8 mouse cellular contexts compared by ENCODE assay signal in genomic region chr4:154944121-154944590, GRCm38 (mm10). TPM values are rescaled to one million over a fixed set of nuclear protein-coding genes. Genes with fewer than 3 reads are reported as not detected.
DNase-seq lines count a peak whose midpoint lies in the region; ATAC-seq lines count a peak whose summit lies in the region.

No protein-coding gene starts in this region.

- DNase-seq in R1 (ENCODE audit: low read depth, low spot score) = peak; percentile 95
- peak; percentile 84 to 86 for DNase-seq in cerebellum, postnatal 14 days
- peak; percentile 62 to 67 for DNase-seq in frontal cortex, postnatal 14 days (ENCODE audit: low spot score in 2 of 2)
- DNase-seq in layer of hippocampus, postnatal 36 days = peak; percentile 54 to 65
- DNase-seq in lung, postnatal 25 days (ENCODE audit: low spot score) = peak; percentile 91
- peak; percentile 88 for DNase-seq in retina, postnatal 7 days (ENCODE audit: low read depth, low spot score)
- peak; percentile 80 for DNase-seq in thymus, postnatal 4 days

- no peak overlapping the region for H3K9ac ChIP-seq in hindbrain, embryonic 15.5 days

- WGBS in hindbrain, embryonic 15.5 days = 7% methylated on average over 2 of the region's 2 CpGs

- no peak overlapping the region for H3K4me3 ChIP-seq in hindbrain, embryonic 15.5 days

- no peaks in the 10 kb centered on the region for H3K9me3 ChIP-seq in hindbrain, embryonic 15.5 days

- no peaks in the 10 kb centered on the region for H3K36me3 ChIP-seq in hindbrain, embryonic 15.5 days

- ATAC-seq in hindbrain, embryonic 15.5 days (ENCODE audit: low FRiP score, low read depth) = peak; percentile 61

- no peak overlapping the region for H3K4me2 ChIP-seq in hindbrain, embryonic 15.5 days

- peaks cover 19% of the 10 kb centered on the region for H3K4me1 ChIP-seq in hindbrain, embryonic 15.5 days (replicated peaks)

- no peaks in the 10 kb centered on the region for H3K27me3 ChIP-seq in hindbrain, embryonic 15.5 days

- H3K27ac ChIP-seq in hindbrain, embryonic 15.5 days (replicated peaks) = no peak overlapping the region

RNA-seq across cellular contexts. Expression of gene Tnfrsf14, which starts 15.8 kb away (rescaled TPM):
- polyA plus RNA-seq in hindbrain, embryonic 15.5 days (2015; fragmentation: Nextera tagmentation; extraction: Ambion mirVana) = 0.64 and 0.71 TPM in 2 replicates
- 1 to 10 TPM in 1 of 2 experiments, under 1 TPM in 1; 0.60 to 1.1 TPM for total RNA-seq in layer of hippocampus, postnatal 36 days (2021)

RNA-seq across cellular contexts. Expression of gene Hes5, which starts 16.6 kb away (rescaled TPM):
- 159 and 196 TPM in 2 replicates for polyA plus RNA-seq in hindbrain, embryonic 15.5 days (2015; fragmentation: Nextera tagmentation; extraction: Ambion mirVana)
- 10 to 100 TPM; 17.6 to 28.1 TPM for total RNA-seq in layer of hippocampus, postnatal 36 days (2021)

RNA-seq across cellular contexts. Expression of gene Pank4, which starts 19.8 kb away (rescaled TPM):
- 35.9 and 37.3 TPM in 2 replicates for polyA plus RNA-seq in hindbrain, embryonic 15.5 days (2015; fragmentation: Nextera tagmentation; extraction: Ambion mirVana)
- total RNA-seq in layer of hippocampus, postnatal 36 days (2021) = 10 to 100 TPM; 40.6 to 40.8 TPM

RNA-seq across cellular contexts. Expression of gene Fam213b, which starts 45.2 kb away (rescaled TPM):
- polyA plus RNA-seq in hindbrain, embryonic 15.5 days (2015; fragmentation: Nextera tagmentation; extraction: Ambion mirVana) = 64.2 and 67.1 TPM in 2 replicates
- total RNA-seq in layer of hippocampus, postnatal 36 days (2021) = 10 to 100 TPM; 40.4 to 45.9 TPM
